Mouse (Mus musculus) 3T3-L1 (cell line): ENCODE measurements around the gene Kcnk12.

Experiments used
- DNase-seq: peaks from one replicate; pipeline ENCODE4 v3.0.0-alpha.2; 2015; ENCODE audit warnings: low read depth, low spot score

The Kcnk12 gene

GRCm38 (mm10) chr17:87797688-87798291 lies at the start of gene Kcnk12:
Gene Kcnk12, minus strand, starts transcription at chr17:87797994.
- no peak for DNase-seq

GRCm38 (mm10) chr17:87842156-87842555 lies 44.4 kb upstream of the Kcnk12 start:
- DNase-seq: no peak

- DNase-seq: no peak
Measured at GRCm38 (mm10) chr17:87840079-87840478, 42.3 kb upstream of the Kcnk12 start.

- DNase-seq: no peak
Measured at GRCm38 (mm10) chr17:87834850-87835249, 37.1 kb upstream of the Kcnk12 start.

GRCm38 (mm10) chr17:87826909-87827308 lies 29.1 kb upstream of the Kcnk12 start:
- no peak for DNase-seq

GRCm38 (mm10) chr17:87826036-87826560 lies 28.3 kb upstream of the Kcnk12 start:
- no peak for DNase-seq

- no peak for DNase-seq
Measured at GRCm38 (mm10) chr17:87825454-87826008, 27.7 kb upstream of the Kcnk12 start.

GRCm38 (mm10) chr17:87823031-87823430 lies 25.2 kb upstream of the Kcnk12 start:
- no peak for DNase-seq

- no peak for DNase-seq
Measured at GRCm38 (mm10) chr17:87809556-87809955, 11.8 kb upstream of the Kcnk12 start.

- DNase-seq: peak; percentile 14
Measured at GRCm38 (mm10) chr17:87799948-87800340, 2.1 kb upstream of the Kcnk12 start.

GRCm38 (mm10) chr17:87799212-87799947 lies 1.6 kb upstream of the Kcnk12 start:
- DNase-seq: no peak

- no peak for DNase-seq
Measured at GRCm38 (mm10) chr17:87798423-87798941, 688 bp upstream of the Kcnk12 start.

- no peak for DNase-seq
Measured at GRCm38 (mm10) chr17:87796881-87797416, 845 bp downstream of the Kcnk12 start.

GRCm38 (mm10) chr17:87795927-87796714 lies 1.7 kb downstream of the Kcnk12 start:
- no peak for DNase-seq

- DNase-seq: no peak
Measured at GRCm38 (mm10) chr17:87794801-87795200, 3.0 kb downstream of the Kcnk12 start.

- no peak for DNase-seq
Measured at GRCm38 (mm10) chr17:87793331-87793730, 4.5 kb downstream of the Kcnk12 start.

GRCm38 (mm10) chr17:87792623-87793315 lies 5.0 kb downstream of the Kcnk12 start:
- no peak for DNase-seq

- peak; percentile 25 for DNase-seq
Measured at GRCm38 (mm10) chr17:87791517-87792098, 6.2 kb downstream of the Kcnk12 start.

GRCm38 (mm10) chr17:87790661-87791060 lies 7.1 kb downstream of the Kcnk12 start:
- no peak for DNase-seq

- no peak for DNase-seq
Measured at GRCm38 (mm10) chr17:87788216-87788615, 9.6 kb downstream of the Kcnk12 start.
